Mouse (Mus musculus) myocyte (in vitro differentiated cells): ENCODE measurements at regions not wholly inside any gene's neighbourhood (a gene's known extent, or its start where the extent isn't known, plus 50 kb on each side); places are given as distances from the start of the nearest gene placed in this dataset.
"Not testable (repeated sequence)": the region's sequence is repeated elsewhere in the genome, so short reads cannot be mapped to it uniquely, and the experiment has no call there.

Experiments
- H3K27me3 ChIP-seq: one replicate; pipeline ENCODE4 v1.6.1; 2011; ENCODE audit not compliant: control insufficient read depth, insufficient read depth, insufficient read length
- H3K36me3 ChIP-seq: one replicate; pipeline ENCODE4 v1.6.1; 2011; ENCODE audit not compliant: control insufficient read depth, insufficient read depth
- H3K4me2 ChIP-seq: one replicate; pipeline ENCODE4 v1.6.1; 2011; ENCODE audit warnings: low read depth, control low read depth
- H3K4me3 ChIP-seq: one replicate; pipeline ENCODE4 v1.5.1; 2011; ENCODE audit warnings: mild to moderate bottlenecking, control low read depth, moderate library complexity
- H3K79me2 ChIP-seq: one replicate; pipeline ENCODE4 v1.6.1; 2011; ENCODE audit not compliant: control insufficient read depth, insufficient read depth
- H3ac ChIP-seq: one replicate; pipeline ENCODE4 v1.6.1; 2011; ENCODE audit not compliant: control insufficient read depth, insufficient read length
- CEBPB ChIP-seq: IDR thresholded peaks from 2 replicates; pipeline ENCODE4 v1.6.1; 2011; ENCODE audit warnings: mild to moderate bottlenecking, moderate library complexity; ENCODE audit not compliant: poor library complexity, insufficient read depth, severe bottlenecking
- E2F4 ChIP-seq: IDR thresholded peaks from one replicate; pipeline ENCODE4 v1.6.1; 2011; ENCODE audit warnings: mild to moderate bottlenecking, control low read depth, moderate library complexity; ENCODE audit not compliant: insufficient read depth
- MAX ChIP-seq: IDR thresholded peaks from one replicate; pipeline ENCODE4 v1.6.1; 2011; ENCODE audit warnings: low read depth, mild to moderate bottlenecking, control low read depth
- MYOD1 ChIP-seq, 3 experiments: IDR thresholded peaks; one replicate each; pipeline ENCODE4 v1.6.1; 2011; ENCODE audit warnings: control low read depth in 2 of 3, low read depth in 2 of 3, mild to moderate bottlenecking in 2 of 3, moderate library complexity in 1 of 3; ENCODE audit not compliant: insufficient read length in 2 of 3, control insufficient read depth in 1 of 3
- MYOG ChIP-seq, 3 experiments: IDR thresholded peaks; one replicate each; pipeline ENCODE4 v1.6.1; 2011; ENCODE audit warnings: control low read depth in 2 of 3, low read depth in 2 of 3, mild to moderate bottlenecking in 2 of 3; ENCODE audit not compliant: insufficient read length in 2 of 3, control insufficient read depth in 1 of 3, insufficient read depth in 1 of 3
- POLR2A ChIP-seq: IDR thresholded peaks from one replicate; pipeline ENCODE4 v1.6.1; 2011; ENCODE audit warnings: low read depth, mild to moderate bottlenecking, control low read depth, moderate library complexity; ENCODE audit not compliant: insufficient read length
- POLR2AphosphoS2 ChIP-seq: IDR thresholded peaks from one replicate; pipeline ENCODE4 v1.6.1; 2011; ENCODE audit warnings: low read depth, control low read depth; ENCODE audit not compliant: insufficient read length
- REST ChIP-seq: IDR thresholded peaks from one replicate; pipeline ENCODE4 v1.6.1; 2011; ENCODE audit warnings: mild to moderate bottlenecking, control low read depth, moderate library complexity; ENCODE audit not compliant: insufficient read depth, insufficient read length
- SRF ChIP-seq: IDR thresholded peaks from one replicate; pipeline ENCODE4 v1.6.1; 2011; ENCODE audit warnings: low read depth; ENCODE audit not compliant: control insufficient read depth, insufficient read length
- TCF12 ChIP-seq: IDR thresholded peaks from one replicate; pipeline ENCODE4 v1.6.1; 2011; ENCODE audit warnings: mild to moderate bottlenecking, control low read depth; ENCODE audit not compliant: poor library complexity, insufficient read depth, severe bottlenecking
- TCF3 ChIP-seq: IDR thresholded peaks from one replicate; pipeline ENCODE4 v1.6.1; 2011; ENCODE audit warnings: low read depth, control low read depth; ENCODE audit not compliant: insufficient read length
- USF1 ChIP-seq: IDR thresholded peaks from one replicate; pipeline ENCODE4 v1.6.1; 2011; ENCODE audit warnings: low read depth, mild to moderate bottlenecking, control low read depth, moderate library complexity

DNA sequence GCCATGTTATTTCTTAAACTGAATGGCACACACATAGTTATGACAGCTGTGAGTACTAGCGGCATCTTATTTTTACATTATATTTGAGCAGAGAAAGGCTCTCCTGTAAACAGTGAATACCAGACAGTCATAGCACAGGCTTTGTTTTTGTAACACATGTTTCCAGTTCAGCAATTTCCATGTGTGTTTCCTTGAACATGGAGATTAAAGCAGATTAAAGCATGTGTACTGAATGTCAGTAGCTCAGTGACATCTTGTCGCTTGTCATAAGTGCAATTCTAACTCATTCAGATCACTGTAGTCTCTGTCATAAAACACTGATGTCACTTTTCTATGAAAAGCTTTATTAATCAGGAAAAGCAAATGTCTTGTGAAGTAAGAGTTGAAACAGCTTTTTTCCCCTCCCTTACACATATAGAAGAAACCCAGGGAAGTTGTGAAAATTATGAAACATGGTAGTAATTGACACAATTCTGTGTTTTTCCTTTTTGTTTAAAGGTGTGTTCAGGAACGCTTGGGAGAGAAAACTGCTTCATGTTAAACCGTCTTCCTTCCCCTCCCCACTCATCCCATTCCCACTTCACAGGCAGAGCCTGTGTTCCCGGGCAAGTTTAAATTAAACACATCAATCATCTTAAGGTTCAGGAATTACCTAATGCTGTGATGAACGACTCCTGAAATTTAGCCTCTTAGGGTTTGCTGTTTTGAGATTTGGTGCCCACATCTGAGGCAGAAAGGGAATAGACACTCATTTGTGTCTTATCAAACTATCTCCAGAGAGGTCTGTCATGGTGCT, 449.9 kb upstream of the Pdcd1 start:
- H3K79me2 ChIP-seq: no peaks in the 10 kb centered on the region
- no peaks in the 10 kb centered on the region for H3K27me3 ChIP-seq
- H3ac ChIP-seq: no peak overlapping the region
- no peak for TF ChIP-seq MAX
- no peak for TF ChIP-seq POLR2A
- TF ChIP-seq TCF3: no peak
- TF ChIP-seq SRF: no peak
- TF ChIP-seq REST: no peak
- no peak for TF ChIP-seq POLR2AphosphoS2
- TF ChIP-seq CEBPB: no peak
- TF ChIP-seq MYOG (IDR thresholded peaks at IDR 0.05; ENCODE audit: control insufficient read depth in 1 of 3, insufficient read depth in 1 of 3, insufficient read length in 2 of 3, low read depth in 2 of 3): no peak
- TF ChIP-seq MYOD1 (IDR thresholded peaks at IDR 0.05; ENCODE audit: control insufficient read depth in 1 of 3, insufficient read length in 2 of 3, low read depth in 2 of 3): no peak
- no peak for TF ChIP-seq E2F4
- no peak for TF ChIP-seq TCF12
- H3K4me2 ChIP-seq: no peak overlapping the region
- no peaks in the 10 kb centered on the region for H3K36me3 ChIP-seq
- no peak overlapping the region for H3K4me3 ChIP-seq

DNA sequence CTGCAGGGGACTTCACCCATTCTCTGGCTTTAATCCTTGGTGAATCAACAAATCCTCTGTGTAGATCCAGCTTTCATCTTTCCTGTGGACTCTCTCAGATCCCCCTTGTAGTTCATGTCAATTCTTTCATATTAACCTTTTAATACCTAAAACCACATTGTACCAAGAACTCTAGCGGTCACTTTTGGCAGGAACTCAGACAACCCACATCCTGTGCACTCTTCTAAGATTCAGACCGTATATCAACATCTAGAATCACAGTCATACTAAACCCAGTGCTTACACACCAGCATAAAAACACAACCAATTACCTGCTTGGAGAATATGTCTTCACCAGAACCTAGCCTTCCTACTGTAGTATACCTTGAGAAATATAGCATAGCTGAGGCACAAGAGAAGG, 444.6 kb upstream of the Pdcd1 start:
- Histone ChIP-seq H3K36me3 (no peaks in the 10 kb centered on the region), H3K4me3 (no peak overlapping the region), H3K4me2 (no peak overlapping the region), H3ac (no peak overlapping the region), H3K27me3 (no peaks in the 10 kb centered on the region), H3K79me2 (no peaks in the 10 kb centered on the region)
- TF ChIP-seq MAX (no peak), REST (no peak), TCF3 (no peak), MYOG (IDR thresholded peaks at IDR 0.05; ENCODE audit: control insufficient read depth in 1 of 3, insufficient read depth in 1 of 3, insufficient read length in 2 of 3, low read depth in 2 of 3) (no peak), SRF (no peak), CEBPB (no peak), USF1 (no peak), E2F4 (no peak), MYOD1 (IDR thresholded peaks at IDR 0.05; ENCODE audit: control insufficient read depth in 1 of 3, insufficient read length in 2 of 3, low read depth in 2 of 3) (no peak), TCF12 (no peak), POLR2AphosphoS2 (no peak), POLR2A (no peak)

DNA sequence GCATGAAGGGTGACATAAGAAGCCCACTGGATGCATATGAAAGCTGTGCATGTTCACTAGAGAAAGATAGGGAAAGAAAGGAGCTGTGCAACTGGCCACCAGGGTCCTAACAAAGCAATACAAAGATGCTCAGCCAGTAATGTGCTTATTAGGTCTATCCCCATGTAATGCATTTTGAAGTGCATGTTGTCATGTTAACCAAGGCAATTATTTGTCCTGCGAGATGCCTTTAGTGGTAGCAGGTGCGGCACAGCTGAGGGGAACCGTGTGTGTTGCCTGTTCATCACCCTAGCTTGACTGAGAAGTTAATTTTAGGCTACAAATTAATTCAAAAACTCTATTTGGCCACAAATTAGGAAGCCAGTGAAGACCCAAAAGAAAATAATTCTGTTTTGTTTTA, 444.0 kb upstream of the Pdcd1 start:
- no peak for TF ChIP-seq MYOG (IDR thresholded peaks at IDR 0.05; ENCODE audit: control insufficient read depth in 1 of 3, insufficient read depth in 1 of 3, insufficient read length in 2 of 3, low read depth in 2 of 3)
- no peak for TF ChIP-seq TCF3
- no peak for TF ChIP-seq REST
- H3ac ChIP-seq: no peak overlapping the region
- H3K36me3 ChIP-seq: no peaks in the 10 kb centered on the region
- no peak overlapping the region for H3K4me3 ChIP-seq
- H3K4me2 ChIP-seq: no peak overlapping the region
- no peaks in the 10 kb centered on the region for H3K79me2 ChIP-seq
- no peaks in the 10 kb centered on the region for H3K27me3 ChIP-seq

DNA sequence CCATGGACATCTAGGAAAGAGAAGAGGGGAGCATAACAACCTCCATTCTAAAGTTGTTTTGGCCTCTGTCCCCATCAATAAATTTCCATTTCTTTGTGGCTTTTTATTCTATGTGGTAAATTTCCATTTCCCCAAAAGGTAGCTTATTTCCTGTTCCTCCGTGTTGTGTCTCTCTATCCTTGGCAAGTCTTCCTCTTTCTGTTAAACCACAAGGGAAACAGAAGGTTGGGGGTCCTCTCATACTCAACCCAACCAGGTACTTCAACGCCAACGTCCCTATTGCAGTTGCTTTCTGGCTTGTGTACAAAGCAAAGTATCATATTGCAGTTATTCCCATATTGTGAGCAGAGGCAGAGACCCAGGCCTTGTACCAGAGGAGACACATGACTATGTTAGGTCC, 434.7 kb upstream of the Pdcd1 start:
- no peaks in the 10 kb centered on the region for H3K27me3 ChIP-seq
- no peaks in the 10 kb centered on the region for H3K36me3 ChIP-seq
- H3ac ChIP-seq: no peak overlapping the region
- H3K4me2 ChIP-seq: no peak overlapping the region
- no peaks in the 10 kb centered on the region for H3K79me2 ChIP-seq
- no peak overlapping the region for H3K4me3 ChIP-seq
- TF ChIP-seq MAX (no peak), TCF3 (no peak), MYOG (IDR thresholded peaks at IDR 0.05; ENCODE audit: control insufficient read depth in 1 of 3, insufficient read depth in 1 of 3, insufficient read length in 2 of 3, low read depth in 2 of 3) (no peak), USF1 (no peak), CEBPB (no peak), MYOD1 (IDR thresholded peaks at IDR 0.05; ENCODE audit: control insufficient read depth in 1 of 3, insufficient read length in 2 of 3, low read depth in 2 of 3) (no peak), TCF12 (no peak), REST (no peak), SRF (no peak), E2F4 (no peak)

DNA sequence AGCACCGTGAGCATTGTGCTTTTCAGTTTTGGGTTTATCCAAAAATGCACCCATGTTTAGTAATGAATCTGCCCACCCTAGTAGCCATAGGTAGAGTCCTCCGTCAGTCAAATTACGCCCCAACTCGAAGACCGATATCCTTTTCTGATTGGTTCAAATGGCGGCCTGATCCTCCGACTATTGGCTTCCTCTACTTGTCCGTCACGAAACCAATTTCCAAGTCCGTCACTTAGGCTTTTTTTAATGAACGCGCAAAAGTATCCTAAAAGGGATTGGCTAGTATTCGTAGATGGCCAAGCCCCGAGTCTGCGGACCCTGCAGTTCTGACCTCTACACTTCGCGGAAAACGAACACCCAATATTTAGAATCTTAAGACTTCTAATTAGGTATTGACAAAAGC, 417.5 kb upstream of the Pdcd1 start:
- not testable (repeated sequence) for H3K79me2 ChIP-seq, H3K4me3 ChIP-seq, H3K36me3 ChIP-seq, H3ac ChIP-seq, H3K27me3 ChIP-seq, H3K4me2 ChIP-seq
